Mouse (Mus musculus) testis, adult 2 months (tissue): ENCODE results near the gene Smyd4. TPM values are rescaled to one million over a fixed set of nuclear protein-coding genes. Genes with fewer than 3 reads are reported as not detected.
"Not testable (repeated sequence)": the region's sequence is repeated elsewhere in the genome, so short reads cannot be mapped to it uniquely, and the experiment has no call there.

Source experiments
- H3K27ac ChIP-seq: fragments of 200-500 bp; 2 replicates; pipeline ENCODE4 v1.5.1; 2012; ENCODE audit warnings: low read depth, low read length; ENCODE audit not compliant: control insufficient read depth, insufficient read depth
- H3K27me3 ChIP-seq: fragments of 200-500 bp; 2 replicates; pipeline ENCODE4 v1.6.1; 2012; ENCODE audit warnings: mild to moderate bottlenecking, low read length, moderate library complexity; ENCODE audit not compliant: control insufficient read depth, insufficient read depth
- H3K36me3 ChIP-seq: fragments of 200-500 bp; 2 replicates; pipeline ENCODE4 v1.6.1; 2012; ENCODE audit warnings: mild to moderate bottlenecking, low read length; ENCODE audit not compliant: control insufficient read depth, insufficient read depth
- H3K4me1 ChIP-seq: fragments of 200-500 bp; 2 replicates; pipeline ENCODE4 v1.6.1; 2012; ENCODE audit warnings: low read length; ENCODE audit not compliant: control insufficient read depth, insufficient read depth
- H3K4me3 ChIP-seq: fragments of 200-500 bp; 2 replicates; pipeline ENCODE4 v1.5.1; 2012; ENCODE audit warnings: low read depth, mild to moderate bottlenecking, low read length, moderate library complexity, mixed read lengths; ENCODE audit not compliant: control insufficient read depth
- CTCF ChIP-seq: fragments of 200-500 bp; IDR thresholded peaks from 2 replicates; pipeline ENCODE4 v1.5.1; 2012; ENCODE audit warnings: low read depth, mild to moderate bottlenecking, inconsistent platforms, low read length, moderate library complexity; ENCODE audit not compliant: control insufficient read depth, insufficient read depth, insufficient replicate concordance
- POLR2A ChIP-seq: fragments of 200-500 bp; IDR thresholded peaks from 2 replicates; pipeline ENCODE4 v1.6.1; 2012; ENCODE audit warnings: low read depth, mild to moderate bottlenecking, inconsistent platforms, low read length, moderate library complexity; ENCODE audit not compliant: control insufficient read depth
- polyA plus RNA-seq: library from polyadenylated mRNA; depleted of rRNA; stranded (reverse); fragments of >200 nt; gene quantifications from 2 replicates; pipeline ENCODE4 v1.2.3, GENCODE M21; 2012

The Smyd4 gene
- polyA plus RNA-seq, 1 experiment = 1.8 TPM

DNA sequence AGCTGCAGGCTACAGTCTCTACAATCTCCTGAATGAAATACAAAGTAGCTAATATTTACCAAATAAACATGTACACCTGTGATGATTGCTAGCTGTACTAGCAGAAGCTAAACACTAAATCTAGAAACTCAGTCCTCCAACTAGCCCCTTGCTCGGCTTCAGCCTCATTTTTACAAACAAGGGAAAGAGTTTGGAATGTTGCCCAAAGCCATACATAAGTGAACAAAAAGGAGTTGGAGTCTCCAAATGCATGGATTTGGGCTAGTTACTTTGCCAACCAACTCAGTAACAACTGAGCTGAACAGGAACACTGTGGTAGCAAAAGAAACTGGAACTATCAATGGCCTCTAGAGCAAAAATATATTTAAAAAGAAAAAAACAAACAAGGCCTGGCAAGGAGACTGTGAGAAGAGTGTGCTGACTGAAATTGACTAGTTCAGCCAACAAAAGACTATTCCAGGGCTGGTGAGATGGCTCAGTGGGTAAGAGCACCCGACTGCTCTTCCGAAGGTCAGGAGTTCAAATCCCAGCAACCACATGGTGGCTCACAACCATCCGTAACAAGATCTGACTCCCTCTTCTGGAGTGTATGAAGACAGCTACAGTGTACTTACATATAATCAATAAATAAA is 1.6 kb upstream of the Smyd4 start:
- Histone ChIP-seq H3K4me1 (peaks cover 5% of the 10 kb centered on the region; the same call in 1 of the 2 replicates), H3K27me3 (no peaks in the 10 kb centered on the region), H3K36me3 (no peaks in the 10 kb centered on the region), H3K27ac (no peak overlapping the region), H3K4me3 (no peak overlapping the region)
- TF ChIP-seq POLR2A (no peak), CTCF (no peak)

GRCm38 (mm10) chr11:75347188-75347585 is 1.0 kb upstream of the Smyd4 start:
- Histone ChIP-seq H3K36me3 (no peaks in the 10 kb centered on the region), H3K4me3 (peak overlapping the region; percentile 88), H3K27me3 (no peaks in the 10 kb centered on the region), H3K27ac (no peak overlapping the region), H3K4me1 (peaks cover 5% of the 10 kb centered on the region; the same call in 1 of the 2 replicates)
- no peak for TF ChIP-seq POLR2A
- no peak for TF ChIP-seq CTCF

DNA sequence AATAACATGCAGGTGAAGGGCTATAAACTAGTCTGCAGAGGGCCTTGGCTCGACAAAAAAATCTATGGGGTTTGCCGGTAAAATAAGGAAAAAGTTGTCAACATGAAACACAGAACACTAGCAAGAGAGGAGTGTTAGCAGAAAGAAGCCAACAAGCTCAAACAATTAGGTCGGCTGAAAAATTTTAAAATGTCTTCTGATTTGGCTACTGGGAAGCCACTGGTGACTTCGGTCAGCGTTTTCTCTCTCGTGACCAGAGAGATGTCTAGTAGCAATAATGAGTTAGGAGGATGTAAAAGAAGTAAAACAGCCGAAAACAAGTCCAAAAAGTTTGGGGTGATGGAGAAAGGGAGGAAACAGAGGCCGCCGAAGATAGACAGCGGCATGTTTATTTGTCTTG is 637 bp upstream of the Smyd4 start:
- H3K27ac ChIP-seq = peak overlapping the region; percentile 61
- H3K4me3 ChIP-seq = peak overlapping the region; percentile 88
- H3K4me1 ChIP-seq = peaks cover 5% of the 10 kb centered on the region; the same call in 1 of the 2 replicates
- H3K36me3 ChIP-seq = no peaks in the 10 kb centered on the region
- TF ChIP-seq CTCF = no peak
- TF ChIP-seq POLR2A = no peak
- no peaks in the 10 kb centered on the region for H3K27me3 ChIP-seq

GRCm38 (mm10) chr11:75348890-75349261 is 643 bp downstream of the Smyd4 start:
- TF ChIP-seq POLR2A (no peak), CTCF (no peak)
- H3K36me3 ChIP-seq = no peaks in the 10 kb centered on the region

GRCm38 (mm10) chr11:75351225-75351624 is 3.0 kb downstream of the Smyd4 start:
- Histone ChIP-seq H3K4me1 (peaks cover 5% of the 10 kb centered on the region; the same call in 1 of the 2 replicates), H3K27ac (no peak overlapping the region), H3K27me3 (no peaks in the 10 kb centered on the region), H3K4me3 (no peak overlapping the region), H3K36me3 (no peaks in the 10 kb centered on the region)
- TF ChIP-seq CTCF = no peak
- no peak for TF ChIP-seq POLR2A

More at GRCm38 (mm10) chr11:75348890-75349261, 643 bp downstream of the Smyd4 start:
- H3K4me1 ChIP-seq = peaks cover 5% of the 10 kb centered on the region; the same call in 1 of the 2 replicates
- H3K27me3 ChIP-seq = no peaks in the 10 kb centered on the region
- H3K27ac ChIP-seq = peak overlapping the region; percentile 86
- H3K4me3 ChIP-seq = peak overlapping the region; percentile 88

- H3K27ac ChIP-seq = no peak overlapping the region
- H3K4me1 ChIP-seq = no peaks in the 10 kb centered on the region
- H3K27me3 ChIP-seq = no peaks in the 10 kb centered on the region
- H3K4me3 ChIP-seq = no peak overlapping the region
- H3K36me3 ChIP-seq = no peaks in the 10 kb centered on the region
- no peak for TF ChIP-seq POLR2A
- TF ChIP-seq CTCF = no peak
Measured at GRCm38 (mm10) chr11:75355475-75355874, 7.2 kb downstream of the Smyd4 start.

DNA sequence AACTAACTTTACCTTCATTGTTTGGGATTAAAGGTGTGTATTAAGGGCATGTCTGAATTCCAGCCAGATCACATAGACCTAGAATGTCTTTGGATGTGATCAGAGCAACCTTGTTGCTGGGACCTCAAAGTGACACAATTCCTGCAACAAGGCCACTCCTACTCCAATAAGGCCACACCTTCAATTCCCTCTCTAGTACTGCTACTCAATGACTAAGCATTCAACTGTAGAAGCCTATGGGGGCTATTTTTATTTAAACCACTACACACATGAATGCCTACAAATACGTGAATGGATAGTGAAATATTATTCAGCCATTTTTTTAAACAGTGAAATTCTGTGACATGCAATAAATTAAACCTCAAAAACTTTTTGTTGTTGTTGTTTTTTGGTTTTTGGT is 28.9 kb downstream of the Smyd4 start:
- Histone ChIP-seq H3K27ac (no peak overlapping the region), H3K27me3 (no peaks in the 10 kb centered on the region), H3K4me3 (no peak overlapping the region), H3K36me3 (no peaks in the 10 kb centered on the region), H3K4me1 (no peaks in the 10 kb centered on the region)
- no peak for TF ChIP-seq CTCF
- TF ChIP-seq POLR2A = no peak

DNA sequence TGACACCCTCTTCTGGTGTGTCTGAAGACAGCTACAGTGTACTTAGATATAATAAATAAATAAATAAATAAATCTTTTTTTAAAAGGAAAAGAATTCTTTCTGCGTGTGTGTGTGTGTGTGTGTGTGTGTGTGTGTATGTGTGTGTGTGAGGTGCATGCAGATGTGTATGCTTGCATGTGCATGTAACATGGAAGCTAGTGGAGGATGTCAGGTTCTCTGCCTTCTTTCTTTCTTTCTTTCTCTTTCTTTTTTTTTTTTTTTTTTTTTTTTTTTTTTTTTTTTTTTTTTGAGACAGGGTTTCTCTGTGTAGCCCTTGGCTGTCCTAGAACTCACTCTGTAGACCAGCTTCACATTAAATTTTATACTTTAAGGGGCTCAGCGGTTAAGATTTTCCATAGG is 30.6 kb downstream of the Smyd4 start:
- H3K27ac ChIP-seq, H3K36me3 ChIP-seq, H3K27me3 ChIP-seq, H3K4me1 ChIP-seq, H3K4me3 ChIP-seq: not testable (repeated sequence)

- not testable (repeated sequence) for H3K27me3 ChIP-seq, H3K4me1 ChIP-seq, H3K27ac ChIP-seq, H3K4me3 ChIP-seq, H3K36me3 ChIP-seq
Measured at GRCm38 (mm10) chr11:75383529-75383928, 35.3 kb downstream of the Smyd4 start.
